Mouse (Mus musculus) right cerebral cortex, postnatal 10 days (tissue): ENCODE results near the gene Fmo1.
"Not testable (repeated sequence)": the region's sequence is repeated elsewhere in the genome, so short reads cannot be mapped to it uniquely, and the experiment has no call there.

Experiments used
- DNase-seq, 2 experiments: peaks; one replicate each; pipeline ENCODE4 v3.0.0; 2021; ENCODE audit warnings: low spot score in 2 of 2

The Fmo1 gene

GRCm38 (mm10) chr1:162796441-162796840, 70.0 kb downstream of the Fmo1 start:
- no peak for DNase-seq

- no peak for DNase-seq
Measured at GRCm38 (mm10) chr1:162792306-162793044, 73.9 kb downstream of the Fmo1 start.

- DNase-seq: no peak
Measured at GRCm38 (mm10) chr1:162785222-162785621, 81.2 kb downstream of the Fmo1 start.

GRCm38 (mm10) chr1:162783669-162784248, 82.7 kb downstream of the Fmo1 start:
- DNase-seq: no peak

- not testable (repeated sequence) for DNase-seq
Measured at GRCm38 (mm10) chr1:162781035-162781434, 85.4 kb downstream of the Fmo1 start.
